Mouse (Mus musculus) megakaryocyte, embryonic 14.5 days (primary cell): ENCODE results near the gene Ffar1.

Experiments
- FLI1 ChIP-seq: IDR thresholded peaks from 2 replicates; pipeline ENCODE4 v1.6.1; 2012; ENCODE audit warnings: low read length, inconsistent platforms, mixed read lengths
- GATA1 ChIP-seq: IDR thresholded peaks from 3 replicates; pipeline ENCODE4 v1.6.1; 2012; ENCODE audit warnings: mixed read lengths, low read length, inconsistent platforms, borderline replicate concordance

DNA sequence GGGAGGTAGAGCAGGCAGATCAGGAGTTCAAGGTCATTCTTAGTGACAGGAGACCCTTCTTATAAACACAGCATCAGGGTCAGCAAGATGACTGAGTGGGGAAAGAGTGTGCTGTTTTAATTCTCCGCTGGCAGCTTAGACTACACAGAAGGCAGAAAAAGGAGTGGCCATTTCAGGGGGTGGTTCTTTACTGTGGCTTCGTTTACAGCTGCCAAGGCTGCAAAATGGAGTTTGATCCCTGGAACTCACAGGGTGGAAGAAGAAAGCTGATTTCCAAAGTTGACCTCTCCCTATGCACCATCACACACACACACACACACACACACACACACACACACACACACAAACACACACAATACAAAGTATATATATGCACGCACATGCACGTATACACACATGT lies 20.0 kb downstream of the Ffar1 start:
- TF ChIP-seq GATA1 (no peak), FLI1 (no peak)
